Mouse (Mus musculus): ENCODE measurements around the gene Susd2.

GRCm38 (mm10) chr10:75686724-75687123, 42.9 kb upstream of the Susd2 start:
- no peak for TF ChIP-seq CTCF (IDR thresholded peaks at IDR 0.05; ENCODE audit: borderline replicate concordance, control insufficient read depth, extremely low read depth, insufficient read depth, low read length, poor library complexity)
- TF ChIP-seq POLR2A (IDR thresholded peaks at IDR 0.05; ENCODE audit: control insufficient read depth, extremely low read depth, insufficient read depth, low read length, poor library complexity), result no peak
